Mouse (Mus musculus) megakaryocyte, embryonic 14.5 days (primary cell): ENCODE measurements around the gene Akip1.

Source experiments
- FLI1 ChIP-seq: IDR thresholded peaks from 2 replicates; pipeline ENCODE4 v1.6.1; 2012; ENCODE audit warnings: low read length, inconsistent platforms, mixed read lengths
- GATA1 ChIP-seq: IDR thresholded peaks from 3 replicates; pipeline ENCODE4 v1.6.1; 2012; ENCODE audit warnings: mixed read lengths, low read length, inconsistent platforms, borderline replicate concordance

DNA sequence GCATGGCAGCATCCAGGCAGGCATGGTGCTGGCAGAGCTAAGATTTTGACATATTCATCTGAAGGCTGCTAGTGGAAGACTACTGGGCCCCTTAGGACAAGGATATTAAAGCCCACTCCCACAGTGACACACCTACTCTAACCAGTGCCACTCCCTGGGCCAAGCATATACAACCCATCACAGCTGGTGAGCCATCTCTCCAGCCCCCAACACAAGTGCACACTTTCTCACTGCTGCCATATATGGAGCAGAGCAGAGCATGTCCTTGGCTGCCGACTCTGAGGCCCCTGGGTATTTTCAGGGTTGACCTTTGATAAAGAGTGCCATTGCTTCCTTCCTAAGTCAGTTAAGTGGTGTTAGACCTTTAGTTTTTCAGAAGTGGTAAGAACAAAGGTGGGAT lies 6.6 kb downstream of the Akip1 start:
- TF ChIP-seq FLI1: no peak
- TF ChIP-seq GATA1: no peak
